Mouse (Mus musculus) lung, postnatal 0 days (tissue): ENCODE measurements around the gene Mgst2. TPM values are rescaled to one million over a fixed set of nuclear protein-coding genes. Genes with fewer than 3 reads are reported as not detected.

Experiments
- ATAC-seq: fragments of 200-750 bp; cut with Nextera tagmentation; 2 replicates; pipeline ENCODE4 v1.8.0; 2017; ENCODE audit warnings: moderate library complexity
- DNase-seq: peaks from one replicate; pipeline ENCODE4 v3.0.0-alpha.2; 2016; ENCODE audit warnings: low spot score
- H3K27ac ChIP-seq: fragments of 300-500 bp; sonication (generic); 2 replicates; pipeline ENCODE4 v1.5.1; 2014; ENCODE audit warnings: antibody characterized with exemption, mild to moderate bottlenecking, low read length, mixed read lengths
- H3K27me3 ChIP-seq: fragments of 300-500 bp; sonication (generic); replicated peaks from 2 replicates; pipeline ENCODE4 v1.6.1; 2014; ENCODE audit warnings: low read length, mixed read lengths; ENCODE audit not compliant: insufficient read depth
- H3K36me3 ChIP-seq: fragments of 300-500 bp; sonication (generic); 2 replicates; pipeline ENCODE4 v1.6.1; 2014; ENCODE audit warnings: low read length, mixed read lengths; ENCODE audit not compliant: insufficient read depth
- H3K4me1 ChIP-seq: fragments of 300-500 bp; sonication (generic); 2 replicates; pipeline ENCODE4 v1.6.1; 2014; ENCODE audit warnings: antibody characterized with exemption, low read depth, low read length, mixed read lengths; ENCODE audit not compliant: insufficient read depth
- H3K4me2 ChIP-seq: fragments of 300-500 bp; sonication (generic); replicated peaks from 2 replicates; pipeline ENCODE4 v1.6.1; 2014; ENCODE audit warnings: low read depth, mild to moderate bottlenecking, low read length, moderate library complexity, mixed read lengths
- H3K4me3 ChIP-seq: fragments of 300-500 bp; sonication (generic); 2 replicates; pipeline ENCODE4 v1.5.1; 2014; ENCODE audit warnings: low read depth, low read length
- H3K9ac ChIP-seq: fragments of 300-500 bp; sonication (generic); replicated peaks from 2 replicates; pipeline ENCODE4 v1.6.1; 2014; ENCODE audit warnings: low read depth, mild to moderate bottlenecking
- H3K9me3 ChIP-seq: fragments of 300-500 bp; sonication (generic); 2 replicates; pipeline ENCODE4 v1.6.1; 2016; ENCODE audit warnings: low read length, mixed read lengths
- CTCF ChIP-seq: IDR thresholded peaks from 2 replicates; pipeline ENCODE4 v1.5.1; 2016; ENCODE audit warnings: antibody characterized with exemption, mild to moderate bottlenecking
- EP300 ChIP-seq: IDR thresholded peaks from 2 replicates; pipeline ENCODE4 v1.6.1; 2016; ENCODE audit warnings: antibody characterized with exemption, mild to moderate bottlenecking, control low read depth
- WGBS: fragments of 180-500 bp; shearing (Covaris S2); extraction: QIAGEN DNeasy Blood & Tissue Kit; methylation state at CpG from one replicate; pipeline ENCODE4 v1.1.7; 2014; 5-methylcytosine and 5-hydroxymethylcytosine counted together
- polyA plus RNA-seq: library from polyadenylated mRNA; unstranded; fragments of >200 nt; fragmentation: Nextera tagmentation; extraction: Ambion mirVana; gene quantifications from 2 replicates; pipeline ENCODE4 v1.2.1, GENCODE M21; 2015

Mgst2 gene
- polyA plus RNA-seq, 1 experiment from 2014 or later: 8.6 TPM

DNA sequence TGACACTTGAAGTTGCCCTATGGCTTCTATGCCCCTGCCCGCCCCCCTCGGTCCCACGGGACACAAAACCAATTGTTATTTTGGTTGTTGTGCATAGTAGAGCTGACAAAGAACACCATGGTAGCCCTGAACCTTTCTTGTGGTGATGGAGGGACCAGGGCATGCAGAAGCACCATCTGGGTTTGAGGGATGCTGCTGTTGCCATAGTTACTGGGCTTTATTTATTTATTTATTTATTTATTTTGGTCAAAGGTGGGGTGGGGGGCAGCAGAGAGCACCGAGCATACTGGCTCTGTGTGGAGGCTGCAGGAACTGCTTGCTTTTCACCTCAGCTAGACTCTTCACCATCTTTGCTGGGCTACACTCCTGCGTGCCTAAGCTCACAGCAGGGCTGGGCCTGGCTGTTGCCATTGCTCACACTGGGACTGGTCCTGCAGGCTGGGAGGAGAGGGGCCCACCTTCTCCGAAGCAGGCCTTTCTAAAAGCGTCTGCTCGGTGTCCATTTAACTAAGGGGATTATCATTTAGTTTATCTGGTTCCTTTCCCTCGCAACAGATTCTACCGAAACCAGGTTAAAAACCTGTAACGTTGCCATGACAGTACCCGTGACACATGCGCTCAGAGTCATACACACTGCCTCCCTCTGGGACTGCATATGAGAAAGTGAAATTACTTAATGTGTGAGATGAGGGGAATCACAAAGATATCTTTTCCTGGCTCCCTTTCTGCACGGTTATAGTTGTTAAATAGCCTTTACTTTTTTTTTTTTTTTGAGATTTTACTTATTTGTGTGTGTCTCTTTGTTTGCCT, 69.2 kb downstream of the Mgst2 start:
- WGBS: 76% methylated on average over 14 of the region's 14 CpGs
- TF ChIP-seq EP300 (no peak), CTCF (no peak)
- Histone ChIP-seq H3K4me2 (no peak overlapping the region), H3K9ac (no peak overlapping the region), H3K4me1 (peaks cover 8% of the 10 kb centered on the region), H3K27me3 (no peaks in the 10 kb centered on the region), H3K27ac (no peak overlapping the region), H3K4me3 (no peak overlapping the region), H3K9me3 (no peaks in the 10 kb centered on the region), H3K36me3 (no peaks in the 10 kb centered on the region)
- ATAC-seq (no peak), DNase-seq (no peak)

DNA sequence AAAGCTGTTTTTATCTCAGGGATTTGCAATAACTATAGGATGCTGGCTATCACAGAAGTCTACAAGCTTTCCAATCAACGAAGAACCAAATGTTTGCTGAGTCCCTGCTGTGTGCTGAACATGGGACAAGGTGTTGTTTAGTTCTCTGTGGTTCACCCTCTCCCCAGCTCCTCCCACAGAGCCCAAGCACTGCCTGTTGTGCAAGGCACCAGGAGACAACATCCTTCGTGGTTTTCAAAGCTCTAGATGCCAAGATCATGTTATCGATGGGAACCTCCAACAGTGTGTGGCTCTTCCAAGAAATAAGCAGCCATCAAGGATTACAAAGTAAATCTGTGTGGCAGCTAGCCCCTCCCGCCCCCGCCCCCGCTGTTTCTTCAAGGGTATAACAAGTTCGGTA, 70.5 kb downstream of the Mgst2 start:
- Histone ChIP-seq H3K9me3 (no peaks in the 10 kb centered on the region), H3K9ac (no peak overlapping the region), H3K27me3 (no peaks in the 10 kb centered on the region), H3K4me2 (no peak overlapping the region), H3K36me3 (no peaks in the 10 kb centered on the region), H3K27ac (no peak overlapping the region), H3K4me1 (peaks cover 8% of the 10 kb centered on the region; the same call in 1 of the 2 replicates), H3K4me3 (no peak overlapping the region)
- no peak for TF ChIP-seq CTCF
- TF ChIP-seq EP300: no peak
- 82% methylated on average over 7 of the region's 7 CpGs for WGBS
- no peak for DNase-seq
- no peak for ATAC-seq

DNA sequence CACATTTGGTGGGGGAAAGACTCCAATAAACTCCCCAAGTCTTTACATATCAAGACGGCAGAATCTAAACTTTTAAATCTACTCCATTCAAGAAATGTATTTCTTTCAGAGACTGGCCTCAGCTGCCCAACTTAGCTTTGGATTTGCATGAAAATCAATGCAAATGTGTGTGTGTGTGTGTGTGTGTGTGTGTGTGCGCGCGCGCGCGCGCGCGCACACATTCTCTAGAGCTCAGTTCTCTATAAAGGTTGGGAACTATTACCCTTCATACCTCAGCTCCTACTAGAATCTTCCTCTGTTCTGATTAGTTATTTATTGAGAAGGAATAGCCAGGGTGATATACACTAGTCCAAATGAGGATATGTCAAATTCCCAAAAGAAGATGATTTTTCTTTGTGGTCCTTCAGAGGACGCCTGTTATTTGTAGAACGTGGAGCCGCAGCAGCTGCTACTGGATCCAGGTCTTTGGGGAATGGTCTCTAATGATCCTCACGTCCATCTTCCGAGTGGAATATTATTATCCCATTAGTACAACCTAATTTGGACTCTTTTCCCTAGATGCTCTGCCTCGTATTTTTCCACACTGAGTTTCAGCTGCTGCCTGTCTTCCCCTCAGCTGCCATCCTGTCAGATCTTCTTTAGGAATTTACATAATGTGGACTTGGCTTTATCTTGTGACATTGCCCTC, 71.9 kb downstream of the Mgst2 start:
- Histone ChIP-seq H3K4me3 (no peak overlapping the region), H3K9ac (no peak overlapping the region), H3K4me1 (peaks cover 8% of the 10 kb centered on the region; the same call in 1 of the 2 replicates), H3K27me3 (no peaks in the 10 kb centered on the region), H3K36me3 (no peaks in the 10 kb centered on the region), H3K9me3 (no peaks in the 10 kb centered on the region), H3K4me2 (no peak overlapping the region), H3K27ac (no peak overlapping the region)
- ATAC-seq: no peak
- no peak for DNase-seq
- TF ChIP-seq CTCF (no peak), EP300 (no peak)
- 88% methylated on average over 16 of the region's 16 CpGs for WGBS

Other genes with a start within 250 kb of the Mgst2 start
- gene Naa15, start 245.2 kb upstream of the Mgst2 start, polyA plus RNA-seq: 12.7 and 16.9 TPM in 2 replicates
- gene Rab33b, start 176.4 kb upstream of the Mgst2 start, polyA plus RNA-seq: 24.9 and 26.2 TPM in 2 replicates
- 2.1 TPM in 2 replicates for gene Setd7, start 99.5 kb upstream of the Mgst2 start, polyA plus RNA-seq